Mouse (Mus musculus) macrophage (primary cell): ENCODE measurements around the gene 2210408I21Rik. TPM values are rescaled to one million over a fixed set of nuclear protein-coding genes. Genes with fewer than 3 reads are reported as not detected.

Source experiments
- H3K27ac ChIP-seq: fragments of 350-480 bp; formaldehyde crosslinking; 2 replicates; pipeline ENCODE4 v1.9.0; 2021
- H3K36me3 ChIP-seq: fragments of 350-480 bp; formaldehyde crosslinking; 2 replicates; pipeline ENCODE4 v1.9.0; 2021; ENCODE audit errors: inconsistent target
- H3K4me3 ChIP-seq: fragments of 350-480 bp; formaldehyde crosslinking; 2 replicates; pipeline ENCODE4 v1.9.0; 2021; ENCODE audit errors: inconsistent target
- H3K79me2 ChIP-seq: fragments of 350-480 bp; formaldehyde crosslinking; 2 replicates; pipeline ENCODE4 v1.9.0; 2021; ENCODE audit errors: inconsistent target
- WGBS: methylation state at CpG from one replicate; pipeline ENCODE4 v1.1.7; 2026; ENCODE audit warnings: inconsistent platforms; ENCODE audit not compliant: missing documents; 5-methylcytosine and 5-hydroxymethylcytosine counted together
- polyA plus RNA-seq: library from polyadenylated mRNA; stranded (reverse); fragments of 250-400 nt; gene quantifications from 3 replicates; pipeline ENCODE4 v1.2.4, GENCODE M21; 2018; ENCODE audit warnings: inconsistent platforms

The 2210408I21Rik gene
- polyA plus RNA-seq, 1 experiment from 2014 or later: 2.0 TPM

- Histone ChIP-seq H3K27ac (no peak overlapping the region), H3K79me2 (no peaks in the 10 kb centered on the region), H3K36me3 (no peaks in the 10 kb centered on the region), H3K4me3 (no peak overlapping the region)
- 88% methylated on average over 4 of the region's 4 CpGs for WGBS
Measured at GRCm38 (mm10) chr13:77386001-77386400, 250.7 kb downstream of the 2210408I21Rik start.

DNA sequence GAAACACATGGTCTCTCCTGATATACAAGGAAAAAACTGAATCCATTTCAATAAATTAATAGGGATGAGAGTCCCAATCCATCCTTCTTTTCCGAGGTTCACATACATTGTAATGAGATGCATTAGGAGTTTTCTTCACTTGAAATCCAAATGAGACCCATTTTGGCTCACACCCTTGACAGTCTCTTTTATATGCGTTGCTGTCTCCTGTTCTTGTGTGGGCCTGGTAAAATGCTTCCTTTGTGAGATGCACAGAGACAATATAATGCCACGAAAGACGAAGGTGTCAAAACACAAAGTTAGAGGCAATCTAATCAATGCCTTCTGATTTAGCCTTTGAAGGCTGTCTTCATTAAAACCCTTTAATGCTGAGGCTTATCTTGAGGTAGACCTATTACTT, 252.8 kb downstream of the 2210408I21Rik start:
- Histone ChIP-seq H3K4me3 (no peak overlapping the region), H3K27ac (no peak overlapping the region), H3K79me2 (no peaks in the 10 kb centered on the region), H3K36me3 (no peaks in the 10 kb centered on the region)
- WGBS: 90% methylated on average over 4 of the region's 4 CpGs

DNA sequence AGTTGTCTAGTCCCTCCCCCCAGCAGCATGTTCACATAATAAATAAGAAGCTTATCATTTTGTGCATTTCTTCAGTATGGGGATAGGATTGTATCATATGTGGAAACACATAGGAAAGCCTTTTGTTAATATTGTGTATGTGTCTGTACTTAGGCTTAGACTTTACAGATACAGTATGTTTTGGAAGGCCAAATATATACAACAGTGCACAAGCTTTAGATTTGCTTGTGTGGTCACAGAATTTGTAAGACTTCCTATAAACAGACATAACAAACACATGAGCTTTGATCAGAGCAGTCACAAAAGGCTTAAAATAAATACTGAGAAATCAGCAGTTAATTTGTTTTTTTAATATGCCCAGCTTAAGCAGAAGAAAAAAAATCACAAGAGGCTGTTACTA, 253.9 kb downstream of the 2210408I21Rik start:
- H3K79me2 ChIP-seq: no peaks in the 10 kb centered on the region
- H3K36me3 ChIP-seq: no peaks in the 10 kb centered on the region
- H3K27ac ChIP-seq: no peak overlapping the region
- no peak overlapping the region for H3K4me3 ChIP-seq

DNA sequence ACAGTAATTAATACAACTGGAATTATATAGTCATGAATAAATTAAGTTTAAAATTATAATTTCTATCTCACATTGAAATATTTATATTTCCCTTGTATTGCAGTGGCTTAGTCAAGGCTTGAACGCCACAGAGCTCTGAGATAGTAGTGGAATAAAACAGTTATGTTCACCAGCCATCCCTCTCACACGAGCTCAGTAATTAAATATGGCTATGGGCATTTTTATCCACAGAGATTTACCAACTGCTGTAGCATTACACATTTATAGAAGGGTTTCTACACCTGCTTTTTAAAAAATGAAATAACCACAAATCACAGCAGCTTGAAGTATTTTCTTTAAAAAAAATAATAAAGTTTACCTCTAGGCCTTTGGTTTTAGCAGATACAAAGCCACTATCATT, 261.0 kb downstream of the 2210408I21Rik start:
- WGBS: 78% methylated on average over 2 of the region's 2 CpGs
- no peak overlapping the region for H3K27ac ChIP-seq
- H3K79me2 ChIP-seq: no peaks in the 10 kb centered on the region
- H3K36me3 ChIP-seq: no peaks in the 10 kb centered on the region
- no peak overlapping the region for H3K4me3 ChIP-seq

- Histone ChIP-seq H3K27ac (no peak overlapping the region), H3K4me3 (no peak overlapping the region), H3K36me3 (no peaks in the 10 kb centered on the region), H3K79me2 (no peaks in the 10 kb centered on the region)
- WGBS: 98% methylated on average over 5 of the region's 5 CpGs
Measured at GRCm38 (mm10) chr13:77396981-77397380, 261.6 kb downstream of the 2210408I21Rik start.

GRCm38 (mm10) chr13:77397646-77398045, 262.3 kb downstream of the 2210408I21Rik start:
- Histone ChIP-seq H3K27ac (no peak overlapping the region), H3K36me3 (no peaks in the 10 kb centered on the region), H3K79me2 (no peaks in the 10 kb centered on the region), H3K4me3 (no peak overlapping the region)
- 96% methylated on average over 7 of the region's 7 CpGs for whole genome bisulfite sequencing

DNA sequence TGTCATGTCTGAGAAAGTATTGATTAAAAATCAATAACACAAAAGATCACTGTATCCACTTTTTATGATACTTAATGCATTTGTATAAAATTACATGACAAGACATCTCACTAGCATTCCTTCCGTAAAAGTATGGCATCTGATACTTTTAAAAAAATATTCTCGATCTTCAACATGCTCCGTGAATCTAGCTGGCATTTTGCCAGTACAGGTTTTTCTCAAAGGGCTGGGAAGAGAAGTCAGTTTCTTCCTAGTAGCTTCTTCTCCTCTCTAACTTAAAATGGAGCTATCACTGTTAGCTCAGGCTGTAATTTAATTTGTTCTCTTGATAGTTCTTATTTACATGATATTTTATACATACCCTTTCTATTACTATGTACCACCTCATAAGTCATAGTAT, 263.1 kb downstream of the 2210408I21Rik start:
- Histone ChIP-seq H3K27ac (no peak overlapping the region), H3K79me2 (no peaks in the 10 kb centered on the region), H3K36me3 (no peaks in the 10 kb centered on the region), H3K4me3 (no peak overlapping the region)
- 93% methylated on average over 3 of the region's 3 CpGs for WGBS

DNA sequence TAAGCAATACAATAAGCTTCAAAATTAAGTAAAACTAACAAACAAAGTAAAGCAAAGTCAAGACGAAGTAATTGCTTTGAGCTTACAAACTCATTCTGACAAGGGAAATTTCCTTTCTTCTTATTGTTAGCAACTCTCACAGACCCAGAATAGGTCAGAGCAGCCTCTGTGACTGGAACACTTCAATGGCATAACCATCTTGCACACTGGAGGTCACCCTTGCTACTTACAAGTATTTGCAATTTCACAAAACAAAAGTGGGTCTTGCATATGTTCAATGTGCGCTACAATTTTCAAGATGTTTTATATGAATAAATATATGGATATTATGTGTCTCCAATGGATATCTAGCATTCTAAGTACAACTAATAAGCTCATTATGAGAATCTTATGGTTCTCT, 265.4 kb downstream of the 2210408I21Rik start:
- Histone ChIP-seq H3K79me2 (no peaks in the 10 kb centered on the region), H3K36me3 (no peaks in the 10 kb centered on the region), H3K27ac (no peak overlapping the region), H3K4me3 (no peak overlapping the region)
- WGBS: 95% methylated on average over 2 of the region's 2 CpGs

DNA sequence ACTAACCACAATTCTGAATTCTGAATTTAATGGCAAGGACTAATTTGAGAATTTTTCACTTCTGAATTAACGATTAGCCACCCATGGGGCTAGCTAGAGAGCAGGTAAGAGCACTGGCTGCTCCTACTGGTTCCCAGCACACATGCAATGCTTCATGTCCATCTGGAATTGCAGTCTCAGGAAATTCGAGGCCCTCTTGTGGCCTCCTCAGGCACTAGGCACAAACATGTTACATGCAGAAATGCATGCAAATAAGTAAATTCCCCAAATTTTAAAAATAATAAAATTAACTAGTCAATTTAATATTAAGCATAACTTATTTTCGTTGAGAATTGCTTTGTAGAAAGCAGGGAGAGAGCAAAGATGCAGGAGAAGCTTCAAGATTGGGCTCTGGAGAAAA, 273.2 kb downstream of the 2210408I21Rik start:
- 69% methylated on average over 3 of the region's 3 CpGs for WGBS
- Histone ChIP-seq H3K27ac (no peak overlapping the region), H3K36me3 (no peaks in the 10 kb centered on the region), H3K79me2 (no peaks in the 10 kb centered on the region), H3K4me3 (no peak overlapping the region)

- no peaks in the 10 kb centered on the region for H3K79me2 ChIP-seq
- H3K4me3 ChIP-seq: no peak overlapping the region
- H3K36me3 ChIP-seq: no peaks in the 10 kb centered on the region
- no peak overlapping the region for H3K27ac ChIP-seq
- WGBS: 94% methylated on average over 2 of the region's 2 CpGs
Measured at GRCm38 (mm10) chr13:77409804-77410203, 274.5 kb downstream of the 2210408I21Rik start.

- Histone ChIP-seq H3K36me3 (no peaks in the 10 kb centered on the region), H3K79me2 (no peaks in the 10 kb centered on the region), H3K4me3 (no peak overlapping the region), H3K27ac (no peak overlapping the region)
- 88% methylated on average over 2 of the region's 2 CpGs for WGBS
Measured at GRCm38 (mm10) chr13:77412829-77413228, 277.5 kb downstream of the 2210408I21Rik start.

DNA sequence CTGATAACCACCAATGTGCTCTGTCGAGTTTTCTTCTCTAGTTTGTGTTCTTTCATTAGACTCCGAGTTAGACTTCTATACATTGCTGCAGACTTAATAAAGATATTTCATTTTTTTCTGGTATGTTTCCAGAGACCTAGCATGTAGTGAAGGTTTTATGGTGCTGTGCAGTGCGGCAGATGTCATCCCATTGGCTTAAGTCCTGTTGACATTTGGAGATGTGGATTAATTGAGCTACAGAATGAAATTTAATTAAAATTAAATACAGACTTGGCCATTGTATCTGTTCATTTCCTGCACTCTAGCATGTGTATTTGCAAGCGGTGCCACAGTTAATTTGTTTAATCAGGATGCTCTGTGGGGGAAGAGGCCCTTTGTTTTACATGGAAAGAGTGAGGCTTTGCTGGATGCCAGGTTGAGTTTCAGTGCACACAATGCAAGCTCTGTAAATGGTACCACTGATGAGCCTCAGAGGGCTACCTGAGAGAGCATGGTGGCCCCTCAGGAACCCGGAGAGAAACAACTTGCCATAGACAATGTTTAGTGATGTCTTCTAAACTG, 314.7 kb downstream of the 2210408I21Rik start:
- 90% methylated on average over 5 of the region's 5 CpGs for WGBS
- H3K36me3 ChIP-seq: no peaks in the 10 kb centered on the region
- no peak overlapping the region for H3K27ac ChIP-seq
- H3K4me3 ChIP-seq: no peak overlapping the region
- no peaks in the 10 kb centered on the region for H3K79me2 ChIP-seq

- Histone ChIP-seq H3K36me3 (no peaks in the 10 kb centered on the region), H3K79me2 (no peaks in the 10 kb centered on the region), H3K27ac (no peak overlapping the region), H3K4me3 (no peak overlapping the region)
- WGBS: 85% methylated on average over 3 of the region's 3 CpGs
Measured at GRCm38 (mm10) chr13:77470093-77470621, 334.8 kb downstream of the 2210408I21Rik start.

DNA sequence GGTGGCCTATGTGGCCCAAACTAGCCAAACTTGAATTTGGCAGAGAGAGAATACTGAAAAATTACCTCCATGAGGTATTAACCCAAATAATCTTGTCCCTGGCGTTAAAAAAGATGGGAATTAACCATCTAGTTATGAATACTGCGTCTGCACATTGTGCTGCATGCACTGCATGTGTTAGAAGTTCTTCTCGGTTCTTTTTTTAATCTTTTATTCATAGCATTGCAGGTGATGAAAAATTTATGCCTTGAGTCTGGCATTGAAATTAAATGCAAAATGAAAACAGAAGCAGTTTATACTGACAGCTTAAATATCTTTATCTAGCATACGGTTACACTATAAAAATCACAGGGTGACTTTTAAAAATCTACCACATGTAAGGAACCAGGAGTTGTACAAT, 341.1 kb downstream of the 2210408I21Rik start:
- H3K79me2 ChIP-seq: no peaks in the 10 kb centered on the region
- H3K4me3 ChIP-seq: no peak overlapping the region
- WGBS: 92% methylated on average over 4 of the region's 4 CpGs
- H3K36me3 ChIP-seq: no peaks in the 10 kb centered on the region
- no peak overlapping the region for H3K27ac ChIP-seq

DNA sequence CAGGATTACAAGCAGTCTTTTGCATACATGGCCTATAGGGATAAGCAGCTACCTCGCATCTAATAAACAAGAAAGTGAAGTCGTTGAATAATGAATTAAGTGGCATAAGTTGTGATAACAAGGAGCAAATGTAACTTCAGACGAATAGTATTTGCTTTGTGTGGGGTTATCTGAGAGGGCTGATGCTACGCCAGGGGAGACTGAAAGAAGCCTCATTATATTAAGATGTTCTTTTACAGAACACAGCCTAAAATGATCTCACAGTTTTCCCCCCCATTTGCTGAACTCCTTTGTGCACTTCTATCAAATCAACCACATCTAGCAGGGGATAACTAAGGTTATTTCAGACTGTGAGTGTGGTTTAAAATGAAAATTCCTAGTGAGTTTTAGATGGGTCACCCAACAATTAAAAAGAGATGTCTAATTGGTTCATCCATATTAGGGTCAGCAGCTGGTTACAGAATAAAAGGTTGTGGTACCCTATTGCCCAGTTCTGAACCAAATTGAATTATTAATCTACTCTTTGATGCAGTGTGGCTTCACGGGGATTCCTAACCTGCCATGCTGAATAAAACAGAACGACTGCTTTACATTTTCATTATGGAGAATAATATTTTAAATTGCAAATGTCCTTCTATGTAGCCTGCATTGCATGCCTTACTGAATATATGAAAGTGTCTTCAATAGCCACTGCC, 343.2 kb downstream of the 2210408I21Rik start:
- H3K36me3 ChIP-seq: no peaks in the 10 kb centered on the region
- no peaks in the 10 kb centered on the region for H3K79me2 ChIP-seq
- 72% methylated on average over 6 of the region's 6 CpGs for WGBS
- H3K4me3 ChIP-seq: no peak overlapping the region
- H3K27ac ChIP-seq: no peak overlapping the region
